Mouse (Mus musculus): ENCODE results near the gene Aim2.

Gene Aim2

DNA sequence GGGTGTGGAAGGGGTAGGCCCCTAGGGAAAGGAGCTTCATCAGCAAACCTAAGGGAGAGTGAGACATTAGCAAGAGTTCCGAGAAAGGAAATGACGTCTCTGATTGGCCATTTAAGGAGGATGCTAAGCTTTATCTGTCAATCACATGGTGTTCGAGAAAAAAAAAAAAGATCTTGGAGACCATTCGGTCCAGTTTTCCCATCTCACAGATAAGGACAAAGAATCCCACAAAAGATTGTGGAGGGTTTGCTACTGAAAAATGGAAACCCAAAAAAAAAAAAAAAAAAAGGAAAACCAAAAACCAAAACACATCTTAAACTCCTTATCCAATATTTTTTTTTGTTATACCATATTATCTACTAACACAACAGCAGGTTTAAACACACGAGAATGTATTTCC lies 1.5 kb upstream of the Aim2 start:
- no peak for DNase-seq

DNA sequence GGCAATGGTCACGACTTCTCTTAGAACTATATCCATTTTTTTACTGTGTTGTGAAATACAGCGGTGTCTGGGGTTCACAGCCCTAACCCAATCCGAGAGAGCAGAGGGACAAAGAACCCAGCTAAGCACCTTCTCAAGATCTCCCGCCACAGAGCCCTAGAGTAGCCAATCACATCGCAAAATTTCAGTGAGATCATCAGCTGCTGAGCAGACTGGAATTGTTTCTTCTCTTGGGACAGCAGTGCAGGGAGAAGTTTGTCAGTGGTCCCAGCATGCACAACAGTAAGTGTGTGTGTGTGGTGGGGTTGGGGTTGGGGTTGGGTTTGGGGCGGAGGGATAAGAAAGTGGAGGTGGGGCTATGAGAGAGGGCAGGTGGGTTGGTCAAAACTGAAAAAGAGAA lies 733 bp upstream of the Aim2 start:
- DNase-seq = peak; percentile 63

DNA sequence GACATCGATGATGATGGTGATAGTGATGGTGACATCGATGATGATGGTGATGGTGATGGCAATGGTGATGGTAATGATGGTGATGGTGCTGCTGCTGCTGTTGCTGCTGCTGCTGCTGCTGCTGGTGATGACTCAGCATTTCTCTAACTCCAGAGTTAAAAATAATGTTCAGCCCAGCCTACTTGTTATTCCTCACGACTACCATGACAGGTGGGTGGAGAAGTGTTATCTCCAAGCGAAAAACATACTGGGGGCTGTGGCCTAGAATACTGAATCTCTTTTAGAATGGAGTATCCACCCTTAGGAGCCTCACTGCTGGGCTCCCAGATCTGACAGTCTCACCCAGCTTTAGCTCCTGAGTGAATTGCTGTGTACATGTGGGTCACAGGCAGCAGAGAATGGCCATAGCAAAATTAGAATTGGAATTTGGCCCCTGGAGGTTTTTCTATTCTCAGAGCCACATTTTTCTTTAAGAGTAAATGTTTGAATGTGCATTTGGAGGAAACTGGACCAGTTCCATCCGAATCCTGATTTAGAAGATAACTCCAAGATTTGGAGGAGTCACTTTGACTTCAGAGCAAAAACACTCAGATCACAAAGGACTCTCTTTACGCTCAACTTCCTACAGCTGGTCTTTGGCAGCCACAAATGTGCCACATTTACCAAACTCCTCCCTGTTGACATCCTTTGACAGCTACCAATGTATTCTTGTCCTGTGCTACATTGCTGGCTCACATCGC lies 4.6 kb downstream of the Aim2 start:
- peak; percentile 43 for DNase-seq

DNA sequence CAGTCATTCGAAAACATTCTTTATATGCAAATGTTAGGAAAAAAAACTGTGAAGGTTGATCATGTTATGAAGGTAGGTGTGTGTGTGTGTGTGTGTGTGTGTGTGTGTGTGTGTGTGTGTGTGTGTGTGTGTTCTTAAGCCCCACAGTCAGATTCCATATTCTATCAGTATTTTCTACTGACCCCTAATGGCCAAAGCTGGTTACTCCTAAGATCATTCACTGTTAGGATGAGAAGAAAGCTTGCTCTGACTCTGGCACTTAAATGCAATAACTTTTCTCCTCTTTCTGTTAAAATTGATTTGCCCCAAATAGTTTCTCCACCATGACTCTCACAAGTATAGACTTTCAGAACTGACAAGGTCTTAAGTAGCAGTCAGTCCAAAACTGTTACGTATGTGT lies 6.0 kb downstream of the Aim2 start:
- no peak for DNase-seq

DNA sequence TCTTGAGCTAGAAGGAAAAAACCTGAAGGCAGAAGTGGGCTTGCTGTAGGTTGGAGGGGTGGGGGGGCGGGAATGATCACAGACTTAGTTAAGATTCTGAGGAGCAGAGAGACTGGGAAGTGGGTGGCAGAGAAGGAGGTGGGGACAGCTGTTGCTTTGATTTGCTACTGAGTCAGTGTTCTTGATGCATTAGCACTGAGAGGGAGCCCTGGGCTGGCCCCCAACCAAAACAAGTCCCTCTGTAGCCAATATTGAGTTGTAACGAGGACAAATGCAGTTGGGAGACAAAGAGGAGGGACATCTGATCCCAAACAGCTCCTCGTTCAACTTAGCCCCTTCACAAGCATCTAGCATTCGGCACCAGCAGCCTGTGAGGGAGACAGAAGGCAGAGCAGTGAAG lies 7.1 kb downstream of the Aim2 start:
- DNase-seq = no peak

DNA sequence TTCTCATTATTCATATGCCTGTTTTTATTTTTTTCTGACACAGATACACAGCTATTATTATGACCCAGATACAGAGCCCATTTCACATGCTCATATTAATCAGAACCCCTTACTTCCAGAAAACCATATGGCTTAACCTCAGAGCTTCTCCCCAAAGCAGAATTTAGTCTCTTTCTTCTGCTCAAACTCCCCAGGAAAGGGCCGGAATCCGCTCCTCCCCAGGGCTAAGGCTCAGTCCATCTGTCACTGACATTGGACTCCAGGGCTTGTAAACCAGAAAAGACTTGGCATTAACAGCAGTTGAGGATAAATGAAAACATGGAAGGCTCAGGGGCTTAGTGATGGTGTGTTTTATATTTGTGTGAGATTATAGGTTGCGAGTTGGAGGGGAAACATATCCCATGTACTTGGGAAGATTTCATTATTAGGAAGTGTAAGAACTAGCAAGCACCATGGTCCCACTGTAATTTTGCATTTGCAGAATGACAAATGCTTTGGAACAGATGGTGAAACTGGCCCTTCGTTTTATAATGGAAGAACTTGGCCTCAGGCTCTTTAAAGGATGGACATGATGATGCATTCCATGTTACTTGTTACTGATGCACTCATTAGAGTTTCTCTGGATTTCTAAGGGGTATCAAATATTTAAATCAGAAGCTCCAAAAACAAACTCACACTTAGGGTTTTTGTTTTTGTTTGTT lies 9.1 kb downstream of the Aim2 start:
- no peak for DNase-seq

DNA sequence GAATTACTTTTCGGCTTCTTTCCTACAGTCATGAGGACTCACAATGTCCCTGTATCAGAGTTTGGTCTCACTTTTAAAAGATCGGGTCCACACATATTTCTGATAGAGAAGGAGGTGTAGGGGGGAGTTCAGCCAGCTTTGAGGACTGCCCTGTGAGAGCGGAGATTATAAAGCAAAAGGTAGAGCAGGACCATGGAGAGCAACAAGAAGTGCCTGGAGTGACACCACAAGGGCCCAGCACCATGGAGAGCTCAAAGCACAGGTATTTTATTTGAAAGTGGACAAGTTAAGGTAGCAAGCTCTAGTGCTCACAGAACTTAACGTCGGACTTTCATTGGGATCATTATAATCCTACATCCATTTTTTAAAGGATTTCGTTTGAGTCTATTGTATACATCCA lies 11.0 kb downstream of the Aim2 start:
- DNase-seq = peak; percentile 62

DNA sequence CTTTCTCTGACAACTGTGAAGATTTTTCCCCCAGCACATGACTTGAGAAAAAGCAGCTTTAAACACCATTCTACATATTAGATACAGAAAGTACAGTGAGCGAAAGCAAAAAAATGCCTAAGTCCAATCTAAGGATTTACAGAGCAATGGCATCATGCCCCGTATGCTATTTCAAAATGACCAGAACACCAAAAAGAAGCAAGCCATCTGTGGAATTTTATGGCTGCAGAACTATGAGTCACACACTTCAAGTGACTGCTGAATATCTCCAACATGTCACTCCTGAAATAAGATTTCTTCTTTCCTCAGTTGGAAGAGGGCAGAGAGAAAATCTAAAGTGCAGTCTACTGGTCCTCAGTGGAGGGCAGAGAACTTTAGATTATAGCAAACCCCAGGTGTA lies 12.8 kb downstream of the Aim2 start:
- no peak for DNase-seq

DNA sequence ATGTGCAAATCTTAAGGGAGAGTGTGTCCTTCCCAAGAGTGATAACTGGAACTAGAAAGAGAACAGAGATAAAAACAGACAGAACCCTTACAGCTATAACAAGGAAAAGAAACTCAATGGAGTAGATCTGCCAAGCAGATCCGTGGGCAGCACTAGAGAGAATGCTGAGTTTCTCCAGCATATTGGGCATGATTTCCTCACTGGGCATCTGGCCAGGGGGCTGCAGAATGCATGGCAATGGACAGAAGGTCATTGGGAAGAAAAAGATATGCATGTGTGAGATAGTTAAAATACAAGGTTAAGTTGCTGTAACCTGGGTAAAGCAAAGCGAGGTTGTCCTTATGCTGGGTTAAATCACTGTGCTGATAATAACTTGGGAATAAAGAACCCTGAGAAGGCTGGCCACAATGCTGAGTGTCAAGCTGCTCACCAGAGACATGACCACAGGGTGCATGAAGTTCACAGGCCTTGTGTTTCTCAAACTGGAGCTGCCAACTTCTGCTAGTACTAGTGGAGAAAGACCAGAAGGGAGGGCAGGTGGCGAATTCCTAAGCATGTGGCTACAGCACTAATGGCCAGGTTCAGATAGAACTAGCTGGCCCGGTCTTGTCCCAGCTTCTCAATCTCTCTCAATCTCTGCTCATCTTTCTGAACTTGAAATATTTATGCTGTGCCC lies 13.6 kb downstream of the Aim2 start:
- no peak for DNase-seq

DNA sequence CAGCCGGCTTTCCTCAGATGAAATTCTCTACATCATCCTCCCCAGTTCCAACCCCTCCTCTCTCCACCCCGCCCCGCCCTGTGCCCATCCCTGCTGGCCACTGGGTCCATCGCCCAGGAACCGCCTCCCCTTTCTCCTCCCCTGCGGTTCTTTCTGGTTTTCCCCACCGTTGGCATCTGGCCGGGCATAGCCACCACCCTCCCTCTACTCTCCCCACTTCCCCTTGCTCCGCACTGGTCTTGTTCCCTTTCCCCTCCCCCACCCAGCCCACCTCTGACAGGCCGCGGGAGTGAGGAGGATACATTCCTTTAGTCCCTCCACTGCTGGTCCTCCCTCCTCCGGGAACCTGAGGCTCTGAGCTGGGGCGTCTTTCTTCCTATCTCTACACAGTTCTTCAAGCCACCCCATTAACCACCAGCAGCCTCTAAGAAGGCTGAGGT lies 15.3 kb downstream of the Aim2 start:
- DNase-seq = peak; percentile 50

DNA sequence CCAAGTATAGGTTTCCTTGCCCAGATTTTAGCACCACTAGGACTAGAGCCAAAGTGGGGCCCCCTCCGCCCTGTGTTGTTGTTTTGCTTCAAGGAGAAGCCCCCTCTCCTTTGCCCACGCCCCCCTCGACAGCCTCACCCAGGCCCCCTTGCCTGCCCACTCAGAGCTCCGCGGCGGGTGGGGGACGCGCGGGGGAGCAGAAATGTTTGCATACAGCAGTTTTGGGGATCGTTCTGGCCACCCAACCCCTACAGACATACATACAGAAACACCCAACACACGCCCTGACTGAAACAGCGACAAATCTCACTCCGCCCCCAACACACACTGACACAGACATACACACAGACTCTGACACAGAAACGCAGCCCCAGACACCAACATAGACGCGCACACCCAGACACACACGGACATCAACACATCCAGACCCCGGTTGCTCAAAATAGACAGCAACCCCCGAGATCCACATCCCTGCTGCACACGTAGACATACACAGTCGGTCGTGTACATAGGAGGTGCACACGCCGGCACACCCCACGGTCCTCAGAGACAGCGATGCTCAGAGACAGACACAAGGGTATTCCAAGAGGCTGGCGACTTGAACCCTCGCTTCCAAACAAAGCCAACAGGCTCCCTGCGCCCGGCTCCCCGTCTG lies 16.1 kb downstream of the Aim2 start:
- DNase-seq = no peak

DNA sequence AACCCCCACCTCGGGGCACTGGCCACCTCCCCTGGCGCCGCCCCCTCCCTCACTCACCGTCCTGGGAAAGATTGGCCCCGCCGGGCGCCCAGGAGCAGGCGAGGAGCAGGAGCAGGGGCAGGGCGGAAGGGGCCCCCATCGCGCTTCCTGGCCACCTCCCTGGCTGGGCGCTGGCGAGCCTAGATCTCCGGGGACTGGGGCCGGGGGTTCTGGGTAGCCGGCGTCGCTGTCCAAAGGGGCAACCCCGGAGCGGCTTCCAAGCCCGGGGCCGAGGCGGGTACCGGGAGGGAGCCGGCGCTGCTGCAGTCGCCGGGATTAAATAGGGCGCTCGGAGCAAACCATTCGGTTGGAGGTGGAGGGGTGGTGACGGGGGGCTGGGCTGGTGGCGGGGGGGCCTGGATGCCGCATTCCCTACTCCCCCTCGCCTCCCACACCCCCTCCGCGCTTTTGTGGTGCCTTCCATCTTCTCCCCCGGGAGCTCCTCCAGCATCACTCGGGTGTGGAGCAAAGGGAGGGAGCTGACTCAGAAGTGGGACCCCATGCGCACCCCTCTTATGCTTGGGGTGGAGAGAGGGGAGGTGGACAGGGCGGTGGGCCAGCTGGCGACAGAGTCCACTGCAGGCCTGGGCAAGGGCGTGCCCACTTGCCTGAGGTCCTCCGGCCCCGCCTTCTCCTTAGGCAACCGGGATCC lies 16.8 kb downstream of the Aim2 start, which contains the start of gene Cadm3:
Cadm3 (minus strand) TSS at position 340 of the 691 bp plus-strand sequence.
- DNase-seq = no peak

DNA sequence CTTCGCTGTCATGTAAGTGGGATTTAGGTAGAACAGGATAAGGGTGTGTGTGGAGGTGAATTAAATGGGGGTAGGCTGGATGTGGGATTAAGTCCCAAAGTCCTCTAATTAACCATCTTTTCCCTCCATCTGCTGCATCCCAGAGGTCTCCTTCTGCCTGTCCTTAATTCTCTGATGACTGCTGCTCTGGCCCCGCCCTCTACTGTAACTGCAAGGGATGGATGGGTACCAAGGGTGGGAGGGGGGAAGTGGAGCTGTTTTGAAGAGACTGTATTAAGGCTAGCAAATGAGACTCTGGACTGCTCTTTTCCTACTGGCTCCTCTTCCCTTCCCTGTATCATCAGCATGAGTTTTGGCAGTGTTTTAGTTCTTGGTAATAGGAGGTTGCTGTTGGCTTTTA lies 18.9 kb downstream of the Aim2 start:
- no peak for DNase-seq

DNA sequence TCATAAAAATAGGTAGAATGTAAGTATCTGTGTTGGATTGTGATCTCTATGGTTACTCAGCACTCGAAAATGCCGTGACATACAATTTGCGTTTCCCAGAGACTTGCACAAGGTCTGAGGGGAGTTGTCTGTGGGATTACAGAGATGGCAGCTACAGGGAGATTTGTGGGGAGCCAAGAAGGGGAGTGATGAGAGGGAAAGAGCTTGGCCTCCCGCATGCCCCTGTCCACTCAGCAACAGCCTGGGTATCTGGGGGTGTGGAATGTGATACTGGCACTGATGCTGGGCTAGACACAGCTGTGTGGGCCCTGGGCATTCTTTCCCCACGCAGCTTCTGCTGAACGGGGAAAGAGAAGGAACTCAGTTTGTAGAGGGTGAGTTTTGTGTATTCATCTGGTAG lies 19.8 kb downstream of the Aim2 start:
- no peak for DNase-seq

DNA sequence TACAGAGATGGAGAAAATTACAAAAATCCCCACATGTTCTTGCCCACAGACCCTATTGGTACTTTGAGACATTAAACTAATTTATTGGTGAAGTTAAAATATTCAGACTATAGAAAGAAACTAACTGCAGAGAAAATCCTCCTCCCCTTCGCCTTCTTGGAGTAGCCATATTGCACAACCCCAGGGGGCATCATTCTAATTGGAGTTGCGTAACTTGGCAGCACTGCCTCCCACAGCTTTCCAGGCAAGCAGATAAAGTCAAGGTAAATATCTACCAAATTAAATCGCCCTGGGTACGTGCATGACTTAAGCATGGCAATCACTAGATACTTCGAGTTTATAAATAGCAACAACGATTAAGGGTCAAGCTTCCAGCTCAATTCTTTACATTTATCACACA lies 20.9 kb downstream of the Aim2 start:
- no peak for DNase-seq

DNA sequence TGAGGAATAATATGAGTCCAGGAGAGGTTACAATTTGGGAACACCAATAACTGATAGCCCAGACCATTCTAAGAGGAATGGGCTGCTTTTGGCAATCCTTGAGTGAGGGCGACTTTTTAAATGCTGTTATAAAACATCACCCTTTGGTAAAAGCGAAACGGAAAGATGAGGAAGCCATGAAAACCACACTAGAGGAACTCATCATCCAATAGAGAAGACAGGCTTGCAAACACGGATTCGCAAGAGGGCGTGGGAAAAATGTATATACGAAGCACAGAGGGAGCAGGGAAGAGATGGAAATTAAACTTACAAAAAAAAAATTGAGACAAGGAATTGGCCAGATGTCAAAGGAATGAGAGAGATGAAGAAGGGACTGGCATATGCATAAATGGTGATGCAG lies 23.3 kb downstream of the Aim2 start:
- DNase-seq = no peak

DNA sequence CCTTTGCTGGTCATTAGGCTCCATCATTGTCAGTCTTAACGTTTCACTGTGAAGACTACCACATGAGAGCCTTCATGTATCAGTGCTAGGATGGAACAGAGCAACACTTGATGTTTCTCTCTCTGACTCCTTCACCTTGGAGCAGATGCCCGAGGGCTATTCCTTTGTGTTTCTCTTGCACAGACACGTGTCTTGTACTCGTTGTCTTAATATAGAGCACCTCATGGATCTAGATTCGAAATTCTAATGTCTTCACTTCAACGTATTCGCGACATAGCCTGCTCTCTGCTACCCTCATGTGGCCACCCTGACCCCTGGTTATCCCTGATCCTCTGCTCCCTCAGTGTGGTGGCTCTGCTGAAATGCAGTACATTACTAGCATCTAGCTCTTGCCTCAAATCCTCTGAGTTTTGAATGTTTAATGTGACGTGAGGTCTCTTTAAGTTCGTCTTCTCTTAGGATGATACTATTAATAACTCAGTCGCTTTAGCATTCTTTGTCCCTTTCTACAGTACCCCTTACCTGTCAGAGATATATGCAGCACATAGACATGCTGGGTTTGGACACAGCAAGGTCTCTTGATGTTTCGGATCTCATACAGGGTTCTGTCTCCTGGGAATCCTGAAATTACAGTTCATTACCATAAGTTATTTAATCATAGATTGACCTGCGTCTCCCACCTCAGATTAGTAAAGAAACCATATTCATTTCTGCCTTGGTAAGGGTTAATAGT lies 26.9 kb downstream of the Aim2 start:
- peak; percentile 59 for DNase-seq

DNA sequence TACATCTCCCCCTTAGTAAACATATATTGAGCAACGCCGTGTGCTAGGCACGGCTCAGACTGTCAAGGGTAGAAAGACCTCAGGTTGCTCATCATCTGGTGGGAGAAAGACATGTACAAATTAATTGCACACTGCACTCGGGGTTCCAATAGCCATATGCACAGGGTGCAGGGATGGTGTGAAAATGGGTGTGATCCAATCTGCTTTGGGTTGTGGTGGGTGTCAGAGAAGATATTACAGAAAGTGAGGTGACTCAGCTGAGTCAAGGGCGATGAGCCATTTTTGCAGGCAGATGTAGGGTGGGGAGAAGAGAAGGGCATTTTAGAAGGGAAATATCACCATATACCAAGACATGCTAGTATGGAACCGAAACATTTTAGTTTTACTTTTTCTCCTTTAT lies 30.8 kb downstream of the Aim2 start:
- DNase-seq = no peak

DNA sequence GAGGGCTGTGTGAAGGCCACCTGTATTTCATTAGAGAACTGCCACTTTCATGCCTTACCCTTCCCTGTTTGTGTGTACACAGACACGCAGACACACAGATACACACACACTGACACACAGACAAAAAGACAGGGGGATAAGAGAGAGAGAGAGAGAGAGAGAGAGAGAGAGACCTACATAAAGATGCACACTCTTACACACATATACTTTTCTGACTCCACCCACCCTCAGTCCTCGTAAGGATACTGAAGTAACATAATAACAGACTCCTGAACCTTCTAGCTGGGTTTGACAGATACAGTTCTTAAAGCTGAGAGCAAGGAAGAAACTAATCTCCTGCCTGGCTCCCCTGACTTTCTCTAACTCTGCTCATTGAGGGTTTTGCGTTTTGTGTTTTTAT lies 38.8 kb downstream of the Aim2 start:
- no peak for DNase-seq

DNA sequence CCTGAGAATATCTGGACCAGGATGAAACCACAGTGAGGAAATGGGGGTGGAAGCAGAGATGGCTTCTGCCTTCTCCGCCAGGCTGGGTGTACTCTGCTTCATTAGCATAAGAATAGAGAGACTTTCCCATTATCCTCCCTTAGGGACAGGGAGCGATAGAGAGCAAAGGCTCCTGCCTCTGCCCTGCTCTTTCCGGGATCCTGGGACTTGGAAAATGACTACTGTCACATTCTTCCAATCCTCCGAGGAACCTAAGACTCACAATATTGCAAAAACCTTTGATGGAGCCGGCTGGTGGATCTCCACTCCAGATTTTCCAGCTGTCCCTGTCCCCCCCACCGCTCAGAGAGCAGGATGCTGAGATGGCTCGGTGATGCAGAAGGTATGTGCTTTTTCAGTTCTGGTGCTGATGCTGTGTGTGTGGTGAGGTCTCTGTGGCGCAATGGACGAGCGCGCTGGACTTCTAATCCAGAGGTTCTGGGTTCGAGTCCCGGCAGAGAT lies 39.3 kb downstream of the Aim2 start:
- no peak for DNase-seq

DNA sequence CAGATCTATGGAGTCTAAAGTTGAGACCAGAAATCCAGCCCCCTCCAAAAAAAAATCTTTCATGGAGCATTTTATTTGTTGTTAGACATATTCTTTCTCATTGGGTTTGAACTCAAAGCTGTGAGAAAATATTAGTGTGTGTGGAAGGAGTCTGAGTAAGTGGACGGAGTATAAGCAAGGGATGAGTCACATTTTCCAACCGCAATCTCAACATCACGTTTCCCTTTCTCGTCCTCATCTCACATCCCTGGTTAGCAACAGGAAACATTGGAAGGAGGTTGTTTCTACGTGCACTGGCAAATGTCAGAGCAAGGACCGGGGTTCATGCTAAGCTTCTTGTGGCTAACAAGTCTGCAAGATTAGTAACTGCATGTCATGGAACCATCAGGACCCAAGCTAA lies 41.1 kb downstream of the Aim2 start:
- no peak for DNase-seq
